Mouse (Mus musculus) spleen, postnatal 36 days (tissue): ENCODE results near the gene Fads2.
"Not testable (repeated sequence)": the region's sequence is repeated elsewhere in the genome, so short reads cannot be mapped to it uniquely, and the experiment has no call there.

ENCODE experiments used
- DNase-seq, 2 experiments: peaks; one replicate each; pipeline ENCODE4 v3.0.0; 2022; ENCODE audit warnings: low spot score in 2 of 2, mixed read lengths in 1 of 2

Gene Fads2

DNA sequence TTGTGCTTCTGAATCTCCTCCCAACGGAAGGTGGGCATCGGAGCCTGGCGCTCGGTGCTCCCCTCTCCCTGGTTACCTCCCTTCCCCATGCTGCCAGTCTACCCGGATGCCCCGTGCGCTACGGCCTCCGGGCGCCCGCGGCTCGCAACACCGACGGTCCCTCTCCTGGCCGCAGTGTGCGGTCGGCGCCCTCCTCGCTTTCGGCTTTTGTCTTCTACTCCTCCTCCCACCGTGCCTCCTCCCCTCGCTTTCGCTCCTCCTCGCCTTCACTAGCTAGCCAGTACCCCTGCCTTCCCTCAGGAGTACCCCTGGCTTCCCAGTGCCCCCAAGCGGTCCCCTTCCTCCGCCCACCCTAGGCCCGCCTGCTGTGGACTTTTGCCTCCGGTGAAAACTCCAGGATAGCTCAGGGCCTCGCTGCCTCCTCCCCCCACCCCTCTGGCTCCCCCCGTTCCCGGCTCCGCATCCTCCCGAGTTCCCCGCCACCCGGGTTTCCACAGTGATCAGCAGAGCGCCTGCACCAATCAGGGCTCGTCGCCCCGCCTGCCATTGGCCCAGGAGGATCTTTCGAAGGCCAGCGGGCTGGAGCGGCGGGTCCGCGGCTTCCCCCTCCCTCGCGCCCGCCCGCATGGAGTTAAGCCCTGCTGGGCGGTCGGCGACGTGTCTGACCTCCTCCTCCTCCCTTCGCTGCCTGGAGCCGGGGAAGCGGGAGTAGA, at the start of gene Fads2:
TSS of gene Fads2 (minus strand) at position 406 of the 713 bp plus-strand sequence.
- DNase-seq = peak; percentile 50 to 63

DNA sequence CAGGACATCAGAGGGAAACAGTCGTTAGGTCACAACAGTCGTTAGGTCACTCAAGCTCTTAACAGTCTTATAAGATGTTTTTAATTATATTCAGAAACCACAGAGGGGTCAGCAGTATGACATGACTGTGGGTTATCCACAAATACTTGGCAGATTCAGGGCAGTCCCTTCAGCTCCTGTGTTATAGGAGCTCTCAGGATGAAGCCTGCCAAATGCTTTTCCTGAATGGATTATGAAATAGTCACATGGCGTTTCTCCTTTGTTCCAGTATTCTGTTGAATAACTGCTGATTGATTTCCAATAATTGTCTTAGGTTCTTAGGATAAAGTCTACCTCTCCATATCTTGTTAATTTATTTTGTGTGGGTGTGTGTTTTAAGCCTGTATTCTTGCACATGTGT, 47.6 kb upstream of the Fads2 start:
- DNase-seq = no peak

- DNase-seq = no peak
These were observed 47.0 kb upstream of the Fads2 start for GRCm38 (mm10) chr19:10148555-10148954.

- no peak for DNase-seq
These were observed 42.9 kb upstream of the Fads2 start for GRCm38 (mm10) chr19:10144464-10144863.

- no peak for DNase-seq
These were observed 42.1 kb upstream of the Fads2 start for GRCm38 (mm10) chr19:10143667-10144066.

- DNase-seq = no peak
These were observed 38.2 kb upstream of the Fads2 start for GRCm38 (mm10) chr19:10139736-10140135.

DNA sequence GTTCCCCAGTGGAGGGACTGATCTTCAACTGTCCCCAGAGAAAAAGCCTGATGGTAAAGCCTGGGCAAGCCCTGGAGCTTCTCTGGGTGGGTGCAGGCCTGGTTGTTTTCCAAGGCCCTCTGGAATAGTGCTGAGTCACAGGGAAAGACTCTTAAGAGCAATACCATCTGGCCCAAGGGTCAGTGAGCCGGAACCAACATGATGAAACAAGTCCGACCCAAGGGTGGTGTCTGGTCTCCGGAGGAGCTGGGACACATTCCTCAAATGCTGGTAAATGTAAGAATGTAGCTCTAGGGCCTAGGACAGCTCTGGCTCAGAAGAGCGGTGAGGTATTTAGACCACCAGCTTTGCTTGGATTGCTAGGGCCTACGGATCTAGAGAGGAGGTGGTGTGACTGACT, 35.9 kb upstream of the Fads2 start:
- no peak for DNase-seq

DNA sequence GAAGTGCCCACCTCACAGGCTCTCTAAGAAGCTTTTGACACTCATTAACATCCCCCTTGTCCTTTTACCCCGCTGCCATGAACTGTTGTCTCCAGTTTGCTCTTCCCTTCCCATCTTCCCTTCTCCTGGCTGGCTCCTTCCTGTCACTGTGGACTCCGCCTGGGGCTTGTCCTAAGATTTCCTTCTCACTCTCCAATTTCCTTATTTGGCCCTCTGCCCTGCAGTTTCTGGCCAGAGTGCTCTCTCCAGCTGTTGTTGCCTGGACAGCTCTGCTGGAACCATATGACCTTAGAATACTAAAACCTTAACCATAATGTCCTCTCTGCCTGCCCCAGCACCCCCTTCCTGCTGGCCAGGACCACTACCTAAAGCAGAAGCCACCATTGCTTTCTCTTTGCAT, 33.1 kb upstream of the Fads2 start:
- peak in 1 of 2 experiments; percentile 4 for DNase-seq

DNA sequence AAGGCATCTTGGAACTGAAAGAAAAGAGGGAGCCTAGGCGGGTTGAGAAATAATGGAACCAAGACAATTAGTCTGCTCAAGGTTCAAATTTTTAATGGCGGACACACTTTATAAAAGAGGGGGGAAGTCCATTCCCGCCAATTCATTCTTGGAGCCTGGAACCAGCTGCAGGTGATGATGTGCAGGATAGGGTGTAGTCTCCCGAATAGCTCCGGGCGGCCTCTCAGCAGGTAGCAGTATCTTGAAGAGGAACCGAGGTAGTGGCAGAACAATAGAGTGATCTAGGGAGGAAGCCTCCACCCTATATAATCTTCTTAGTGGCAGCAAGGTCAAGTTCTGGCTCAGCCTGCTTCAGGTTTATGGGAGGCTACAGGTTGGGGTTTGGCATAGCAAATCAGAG, 28.0 kb upstream of the Fads2 start:
- not testable (repeated sequence) for DNase-seq

GRCm38 (mm10) chr19:10126479-10127250, 25.1 kb upstream of the Fads2 start:
- DNase-seq = no peak

DNA sequence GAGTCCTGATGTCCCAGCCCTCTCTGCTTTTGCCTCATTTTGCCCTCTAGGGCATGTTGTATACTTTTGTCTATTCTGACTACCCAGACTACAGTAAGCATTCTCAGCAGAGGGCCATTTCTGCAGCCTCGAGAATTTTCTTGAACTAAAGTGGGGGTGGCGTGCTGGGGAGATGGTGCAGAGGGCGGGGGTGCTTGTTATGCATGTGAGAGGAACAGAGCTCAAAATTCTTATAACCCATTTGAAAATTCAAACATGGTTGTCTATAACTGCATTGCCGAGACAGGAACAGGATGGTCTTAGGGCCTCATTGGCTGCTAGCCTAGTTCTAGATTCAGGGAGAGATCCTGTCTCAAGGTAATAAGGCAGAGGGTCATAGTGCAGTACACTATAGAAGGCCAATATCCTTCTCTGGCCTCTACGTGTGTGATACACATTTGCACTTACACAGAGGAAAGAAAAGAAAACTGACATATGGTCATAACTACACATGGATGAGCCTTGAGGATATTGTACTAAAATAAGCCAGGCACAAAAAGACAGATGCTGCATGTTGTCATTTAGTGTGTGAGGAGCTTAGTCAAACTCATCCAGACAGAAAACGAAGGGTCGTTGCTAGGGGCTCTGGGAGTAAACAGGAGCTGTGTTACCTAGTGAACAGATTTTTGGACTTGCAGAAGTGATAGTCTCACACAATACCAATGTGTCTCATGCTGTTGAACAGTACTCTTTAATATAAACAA, 22.5 kb upstream of the Fads2 start:
- DNase-seq = no peak

DNA sequence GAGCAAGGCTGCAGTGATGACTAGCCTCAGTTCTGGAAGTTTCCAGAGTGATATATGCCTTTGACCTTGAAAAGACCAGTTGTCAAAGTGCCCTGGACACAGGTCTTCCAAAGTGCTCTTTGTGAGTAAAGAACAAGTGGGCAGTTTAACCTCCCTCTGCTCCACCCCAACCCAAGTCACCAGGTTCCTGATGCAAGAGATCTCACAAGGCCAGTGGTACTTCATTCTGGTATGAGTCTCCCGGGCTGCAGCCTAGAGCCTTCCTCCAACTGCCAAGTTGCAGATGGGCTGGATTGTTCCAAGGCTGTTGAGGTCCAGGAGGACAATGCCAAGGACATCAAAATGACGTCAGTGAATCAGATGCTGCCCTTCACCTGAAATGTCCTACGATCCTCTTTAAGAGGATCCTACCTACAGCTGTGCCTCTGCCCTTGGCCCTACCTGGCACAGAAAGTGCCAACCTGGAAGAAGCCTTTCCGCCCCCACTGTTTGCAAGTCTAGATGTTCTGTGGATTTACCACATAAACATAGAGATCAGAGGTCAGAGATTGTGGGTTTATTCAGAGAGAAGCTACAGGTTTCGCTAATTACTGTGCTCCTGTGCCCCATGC, 20.6 kb upstream of the Fads2 start:
- DNase-seq = no peak

DNA sequence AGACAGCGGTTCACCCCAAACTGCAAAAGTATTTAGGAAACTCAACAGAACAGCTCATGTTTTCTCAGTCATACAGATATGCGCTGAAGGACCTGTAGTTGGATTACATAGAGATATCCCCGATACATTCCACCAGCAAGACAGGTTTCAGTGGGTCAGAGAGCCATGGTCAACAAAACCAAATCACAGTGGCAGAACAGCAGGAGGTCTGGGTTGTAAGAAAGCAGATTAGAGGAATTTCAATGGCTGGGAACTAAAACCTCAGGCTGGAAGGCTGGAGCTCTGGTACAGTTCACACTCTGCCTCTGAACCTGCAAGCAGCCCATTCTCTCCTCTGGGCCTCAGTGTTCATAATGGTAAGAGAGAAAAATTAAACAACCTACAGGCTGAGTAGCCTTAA, 15.1 kb upstream of the Fads2 start:
- no peak for DNase-seq

GRCm38 (mm10) chr19:10115373-10116158, 14.0 kb upstream of the Fads2 start:
- no peak for DNase-seq

- no peak for DNase-seq
These were observed 11.4 kb upstream of the Fads2 start for GRCm38 (mm10) chr19:10112956-10113355.

DNA sequence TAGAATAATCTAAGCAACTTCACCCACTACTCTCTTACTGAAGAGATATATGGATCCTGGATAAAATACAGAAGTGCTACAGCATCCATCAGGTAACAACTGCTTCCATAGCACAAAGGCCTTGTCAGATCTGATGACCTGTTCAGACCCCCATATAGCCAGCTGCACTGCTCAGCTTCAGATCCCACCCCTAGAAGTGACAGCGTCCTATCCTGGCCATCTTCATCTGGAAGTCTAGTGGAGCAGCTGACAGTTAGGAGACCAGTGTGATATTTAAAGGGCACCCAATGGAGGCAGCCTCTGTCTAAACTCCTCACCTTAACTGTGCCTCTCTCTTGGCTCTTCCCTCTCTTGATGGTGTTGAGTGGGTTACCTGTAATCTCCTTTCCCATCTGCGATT, 7.1 kb upstream of the Fads2 start:
- DNase-seq = no peak

GRCm38 (mm10) chr19:10108129-10108528, 6.6 kb upstream of the Fads2 start:
- DNase-seq = no peak

DNA sequence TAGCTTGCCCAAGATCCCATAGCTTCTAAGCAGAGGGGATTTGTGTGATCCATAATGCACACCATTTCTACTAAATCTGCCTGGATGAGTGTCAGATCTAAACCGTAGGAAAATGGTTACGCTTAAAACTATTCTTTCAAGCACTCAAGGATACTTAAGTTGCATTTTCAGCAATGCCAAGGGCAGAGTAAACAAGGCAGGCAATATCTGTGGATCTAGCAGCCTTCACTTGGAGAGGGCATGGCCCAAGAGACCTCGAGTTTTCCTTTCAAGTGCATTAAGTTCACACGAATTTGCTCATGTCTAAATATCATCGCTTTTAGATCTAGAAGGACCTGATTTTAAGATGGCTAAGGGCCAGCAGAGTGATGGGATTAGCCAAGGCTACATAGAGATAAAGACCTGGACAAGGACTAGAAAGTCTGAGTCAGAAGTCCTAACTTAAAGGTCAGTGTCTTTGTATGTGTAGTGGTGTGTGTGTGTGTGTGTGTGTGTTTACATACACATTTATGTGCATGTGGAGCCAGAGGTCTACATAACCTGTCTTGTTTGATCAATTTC, 5.6 kb upstream of the Fads2 start:
- no peak for DNase-seq

DNA sequence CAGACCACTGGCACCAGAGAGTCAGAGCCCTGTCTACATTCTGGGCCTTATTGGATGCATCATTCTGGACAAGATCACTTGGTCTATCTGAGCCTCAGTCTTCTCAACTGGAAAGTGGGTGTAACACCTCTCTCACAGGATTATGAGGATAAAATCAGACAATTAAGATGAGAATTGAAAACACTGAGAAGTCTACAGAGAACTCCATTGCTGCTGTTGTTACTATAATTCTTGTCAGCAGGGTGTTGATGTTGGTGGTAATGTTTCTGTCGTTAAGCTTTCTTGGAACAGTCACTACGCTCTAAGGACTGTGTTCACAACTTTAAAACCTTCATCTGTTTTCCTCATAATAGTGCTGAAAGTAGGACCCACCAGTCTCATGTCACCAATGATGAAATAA, 5.1 kb upstream of the Fads2 start:
- no peak for DNase-seq

DNA sequence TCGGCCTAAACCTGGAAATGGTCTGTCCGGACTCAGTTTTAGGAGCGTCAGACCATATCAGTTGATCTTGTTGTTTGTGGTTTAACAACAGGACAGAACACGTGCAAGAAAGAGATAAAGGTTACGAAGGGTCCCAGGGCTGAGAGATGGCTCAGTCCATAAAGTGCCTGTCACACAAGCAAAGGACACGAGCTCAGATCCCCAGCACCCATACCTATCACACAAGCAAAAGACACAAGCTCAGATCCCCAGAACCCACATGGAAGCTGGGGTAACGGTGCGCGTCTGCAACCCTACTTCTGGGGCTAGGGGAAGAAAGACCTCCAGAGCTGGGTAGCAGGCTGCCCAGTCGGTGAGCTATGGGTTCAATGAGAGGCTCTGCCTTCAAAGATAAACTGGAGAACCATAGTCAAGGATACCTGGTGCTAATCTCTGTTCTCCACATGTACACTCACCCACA, 3.5 kb upstream of the Fads2 start:
- no peak for DNase-seq

GRCm38 (mm10) chr19:10104234-10104633, 2.7 kb upstream of the Fads2 start:
- no peak for DNase-seq
